Mouse (Mus musculus): Measurements from ENCODE around the gene Hecw2. TPM values are rescaled to one million over a fixed set of nuclear protein-coding genes. Genes with fewer than 3 reads are reported as not detected.

Hecw2 gene
- polyA plus RNA-seq, 1 experiment from 2014 or later: 8.4 TPM

DNA sequence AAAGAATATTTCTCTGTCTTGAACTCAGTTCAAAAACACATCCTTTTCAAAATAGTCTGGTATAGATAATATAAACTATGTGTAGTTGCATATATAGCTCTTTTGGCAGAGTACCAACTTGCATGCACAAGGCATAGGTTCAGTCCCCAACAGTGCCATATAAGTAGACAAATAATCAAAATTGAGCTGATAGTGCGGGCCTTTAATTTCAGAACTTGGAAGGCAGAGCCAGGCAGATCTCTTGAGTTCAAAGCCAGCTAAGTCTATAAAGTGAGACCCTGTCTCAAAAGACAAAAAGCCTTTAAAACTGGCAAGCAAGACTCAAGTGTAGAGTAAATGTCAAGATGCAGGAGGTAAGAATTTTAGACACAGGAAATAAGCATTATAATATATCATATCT lies 412.0 kb downstream of the Hecw2 start:
- no peaks in the 10 kb centered on the region for H3K36me3 ChIP-seq (ENCODE audit: control insufficient read depth, insufficient read depth, low read length)
- H3K9me3 ChIP-seq (replicated peaks; ENCODE audit: control insufficient read depth, low read length, poor library complexity, severe bottlenecking): no peaks in the 10 kb centered on the region
- H3K4me2 ChIP-seq (ENCODE audit: low read length): no peak overlapping the region
- no peaks in the 10 kb centered on the region for H3K27me3 ChIP-seq (ENCODE audit: control insufficient read depth, insufficient read depth, low read depth, low read length)
- no peak for ATAC-seq
- no peak overlapping the region for H3K9ac ChIP-seq (ENCODE audit: low read depth, low read length)
- H3K4me3 ChIP-seq (ENCODE audit: low read depth, low read length): no peak overlapping the region
- no peak overlapping the region for H3K27ac ChIP-seq (ENCODE audit: low read length)
- whole genome bisulfite sequencing: 100% methylated on average over 1 of the region's 1 CpGs
- H3K4me1 ChIP-seq (ENCODE audit: control insufficient read depth, insufficient read depth, low read length): peaks cover 7% of the 10 kb centered on the region

DNA sequence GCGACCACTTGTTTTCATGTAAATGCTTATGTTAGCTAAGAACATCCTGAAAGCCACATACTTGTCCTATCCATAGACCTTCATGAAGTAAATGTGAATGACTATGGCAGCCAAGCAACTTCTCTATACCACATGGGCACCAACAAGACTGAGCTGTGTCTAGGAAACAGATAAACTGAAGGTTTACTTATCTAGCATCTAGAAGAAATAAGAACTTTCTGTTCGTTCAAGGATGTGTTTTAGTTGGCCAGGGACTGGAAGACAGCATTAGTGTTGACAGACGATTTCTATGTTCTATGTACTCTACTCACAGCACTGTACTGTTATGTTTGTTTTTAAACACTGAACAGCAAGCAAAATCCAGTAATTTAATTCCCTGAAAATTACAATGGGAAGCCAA lies 412.9 kb downstream of the Hecw2 start:
- no peaks in the 10 kb centered on the region for H3K27me3 ChIP-seq (ENCODE audit: control insufficient read depth, insufficient read depth, low read depth, low read length)
- ATAC-seq: no peak
- H3K9ac ChIP-seq (ENCODE audit: low read depth, low read length): no peak overlapping the region
- 85% methylated on average over 3 of the region's 3 CpGs for WGBS
- H3K36me3 ChIP-seq (ENCODE audit: control insufficient read depth, insufficient read depth, low read length): no peaks in the 10 kb centered on the region
- H3K27ac ChIP-seq (ENCODE audit: low read length): no peak overlapping the region
- peaks cover 7% of the 10 kb centered on the region for H3K4me1 ChIP-seq (ENCODE audit: control insufficient read depth, insufficient read depth, low read length)
- no peaks in the 10 kb centered on the region for H3K9me3 ChIP-seq (replicated peaks; ENCODE audit: control insufficient read depth, low read length, poor library complexity, severe bottlenecking)
- no peak overlapping the region for H3K4me2 ChIP-seq (ENCODE audit: low read length)
- H3K4me3 ChIP-seq (ENCODE audit: low read depth, low read length): no peak overlapping the region

DNA sequence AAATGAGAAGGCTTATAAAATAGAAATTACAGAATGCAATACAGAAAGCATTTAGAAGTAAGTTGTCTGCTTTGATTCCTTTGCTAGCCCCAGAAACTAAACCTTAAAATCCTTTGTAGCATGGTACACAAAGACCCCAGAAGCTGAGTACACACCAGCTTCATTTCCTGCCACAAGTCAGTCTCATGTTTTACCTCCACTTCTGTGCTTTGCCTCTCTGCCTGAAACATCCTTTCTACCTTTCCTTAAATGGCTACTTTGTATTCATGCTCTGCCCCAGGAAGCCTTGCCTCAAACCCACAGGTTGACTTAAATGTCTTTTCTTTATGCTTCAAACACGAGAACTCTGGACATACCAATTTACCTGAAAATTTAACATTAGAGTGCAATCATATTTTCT lies 413.7 kb downstream of the Hecw2 start:
- Histone ChIP-seq H3K9ac (ENCODE audit: low read depth, low read length) (no peak overlapping the region), H3K9me3 (replicated peaks; ENCODE audit: control insufficient read depth, low read length, poor library complexity, severe bottlenecking) (no peaks in the 10 kb centered on the region), H3K27me3 (ENCODE audit: control insufficient read depth, insufficient read depth, low read depth, low read length) (no peaks in the 10 kb centered on the region), H3K36me3 (ENCODE audit: control insufficient read depth, insufficient read depth, low read length) (no peaks in the 10 kb centered on the region), H3K4me1 (ENCODE audit: control insufficient read depth, insufficient read depth, low read length) (peaks cover 7% of the 10 kb centered on the region), H3K27ac (ENCODE audit: low read length) (no peak overlapping the region), H3K4me3 (ENCODE audit: low read depth, low read length) (no peak overlapping the region), H3K4me2 (ENCODE audit: low read length) (no peak overlapping the region)
- WGBS: 86% methylated on average over 1 of the region's 1 CpGs
- ATAC-seq: no peak

DNA sequence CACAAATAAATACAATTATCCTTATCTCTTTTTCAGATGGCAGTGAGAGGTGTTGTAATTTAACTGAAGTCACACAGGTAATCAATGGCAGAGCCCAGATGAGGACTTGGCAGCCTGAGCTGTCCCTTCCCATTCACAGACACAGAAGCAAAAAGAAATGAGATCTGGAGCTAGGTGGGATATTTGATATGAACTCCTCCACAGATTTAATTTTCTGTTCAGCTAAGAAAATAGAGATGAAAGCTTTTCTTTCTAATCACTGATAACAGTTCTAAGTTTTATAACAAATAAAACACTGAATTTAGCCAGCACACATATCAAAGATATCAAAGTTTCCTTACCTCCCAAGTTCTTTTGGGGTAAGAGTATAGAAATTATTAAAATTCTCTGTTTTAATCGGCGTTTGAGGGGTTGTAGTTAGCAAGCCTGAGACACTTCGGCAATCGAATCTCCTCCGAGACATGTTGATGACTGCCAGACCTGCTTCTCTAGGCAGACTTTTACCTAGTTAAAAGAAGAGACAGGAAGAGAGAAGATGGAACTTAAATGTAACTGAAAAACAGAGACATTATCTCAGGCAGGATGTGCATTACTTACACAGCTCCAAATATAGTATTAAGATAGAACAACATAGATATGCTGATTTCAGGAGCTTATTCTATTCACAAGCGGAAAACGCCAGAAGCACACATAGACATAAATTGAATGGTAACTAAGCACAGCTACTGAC lies 418.6 kb downstream of the Hecw2 start:
- no peak for ATAC-seq
- H3K4me3 ChIP-seq (ENCODE audit: low read depth, low read length): no peak overlapping the region
- no peaks in the 10 kb centered on the region for H3K27me3 ChIP-seq (ENCODE audit: control insufficient read depth, insufficient read depth, low read depth, low read length)
- WGBS: 94% methylated on average over 7 of the region's 7 CpGs
- H3K27ac ChIP-seq (ENCODE audit: low read length): no peak overlapping the region
- no peaks in the 10 kb centered on the region for H3K36me3 ChIP-seq (ENCODE audit: control insufficient read depth, insufficient read depth, low read length)
- H3K9me3 ChIP-seq (replicated peaks; ENCODE audit: control insufficient read depth, low read length, poor library complexity, severe bottlenecking): no peaks in the 10 kb centered on the region
- no peak overlapping the region for H3K9ac ChIP-seq (ENCODE audit: low read depth, low read length)
- H3K4me1 ChIP-seq (ENCODE audit: control insufficient read depth, insufficient read depth, low read length): no peaks in the 10 kb centered on the region
- H3K4me2 ChIP-seq (ENCODE audit: low read length): no peak overlapping the region

DNA sequence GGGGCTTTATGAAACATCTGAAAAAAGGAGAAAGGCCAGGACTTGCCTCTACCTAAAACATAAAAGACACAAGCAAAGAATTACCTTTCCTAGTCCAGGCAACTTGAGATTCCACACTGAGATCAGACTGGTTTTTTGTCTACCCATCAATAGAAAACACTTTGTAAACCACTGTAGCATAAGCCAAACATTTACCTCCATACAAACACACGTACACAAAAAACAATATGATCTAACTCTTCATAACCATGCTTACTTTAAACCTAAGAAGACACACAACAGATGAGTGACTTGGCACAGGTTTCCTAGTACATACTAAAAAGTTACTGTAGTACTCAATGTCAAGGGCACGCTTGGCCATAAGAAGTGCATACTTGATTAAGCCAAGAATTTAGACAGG lies 419.4 kb downstream of the Hecw2 start:
- ATAC-seq: no peak
- H3K36me3 ChIP-seq (ENCODE audit: control insufficient read depth, insufficient read depth, low read length): no peaks in the 10 kb centered on the region

DNA sequence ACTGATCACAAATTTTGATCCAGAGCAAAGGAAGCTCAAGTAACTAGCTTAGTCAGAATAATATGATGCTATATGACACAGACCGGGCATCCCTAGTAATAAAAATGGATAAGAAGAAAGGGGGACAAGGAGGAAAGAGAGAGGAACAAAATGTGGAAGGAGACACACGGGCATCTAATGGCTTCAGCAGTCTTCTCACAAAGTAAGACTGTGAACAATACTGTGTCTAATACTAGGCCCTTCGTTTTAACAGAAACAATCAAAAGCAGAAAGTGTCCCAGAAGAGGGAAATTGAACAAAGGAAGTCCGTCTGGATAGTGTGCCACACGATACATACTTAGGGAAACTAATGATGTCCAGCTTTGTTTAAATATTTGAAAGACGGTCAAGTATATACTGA lies 419.9 kb downstream of the Hecw2 start:
- Histone ChIP-seq H3K36me3 (ENCODE audit: control insufficient read depth, insufficient read depth, low read length) (no peaks in the 10 kb centered on the region), H3K9me3 (replicated peaks; ENCODE audit: control insufficient read depth, low read length, poor library complexity, severe bottlenecking) (no peaks in the 10 kb centered on the region), H3K4me3 (ENCODE audit: low read depth, low read length) (no peak overlapping the region), H3K4me2 (ENCODE audit: low read length) (no peak overlapping the region), H3K27ac (ENCODE audit: low read length) (no peak overlapping the region), H3K27me3 (ENCODE audit: control insufficient read depth, insufficient read depth, low read depth, low read length) (no peaks in the 10 kb centered on the region), H3K9ac (ENCODE audit: low read depth, low read length) (no peak overlapping the region), H3K4me1 (ENCODE audit: control insufficient read depth, insufficient read depth, low read length) (no peaks in the 10 kb centered on the region)
- WGBS: 88% methylated on average over 6 of the region's 6 CpGs
- ATAC-seq: no peak

More for the DNA sequence above, 419.4 kb downstream of the Hecw2 start:
- H3K9me3 ChIP-seq (replicated peaks; ENCODE audit: control insufficient read depth, low read length, poor library complexity, severe bottlenecking): no peaks in the 10 kb centered on the region
- no peak overlapping the region for H3K4me2 ChIP-seq (ENCODE audit: low read length)
- H3K27me3 ChIP-seq (ENCODE audit: control insufficient read depth, insufficient read depth, low read depth, low read length): no peaks in the 10 kb centered on the region
- 92% methylated on average over 2 of the region's 2 CpGs for WGBS
- H3K4me1 ChIP-seq (ENCODE audit: control insufficient read depth, insufficient read depth, low read length): no peaks in the 10 kb centered on the region
- no peak overlapping the region for H3K9ac ChIP-seq (ENCODE audit: low read depth, low read length)
- H3K27ac ChIP-seq (ENCODE audit: low read length): no peak overlapping the region
- H3K4me3 ChIP-seq (ENCODE audit: low read depth, low read length): no peak overlapping the region

DNA sequence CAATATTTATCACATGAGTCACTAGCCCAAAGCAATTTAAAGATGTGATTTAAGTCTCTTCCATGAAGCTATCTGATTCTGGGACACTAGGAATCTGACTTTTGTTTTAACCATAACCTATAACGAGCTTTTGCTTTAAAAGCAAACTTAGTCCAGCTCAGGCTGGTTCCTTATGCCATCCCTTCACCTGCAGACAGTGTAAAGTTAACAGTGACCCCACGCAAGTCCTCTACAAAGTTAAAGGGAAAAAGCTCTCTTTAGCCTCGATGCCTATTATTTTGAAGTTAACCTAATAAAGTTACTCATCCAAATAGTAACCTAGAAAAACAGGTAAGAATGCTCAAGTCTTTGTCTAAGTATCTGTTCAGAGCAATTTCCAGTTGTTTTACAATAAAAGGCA lies 420.4 kb downstream of the Hecw2 start:
- WGBS: 95% methylated on average over 3 of the region's 3 CpGs
- Histone ChIP-seq H3K27ac (ENCODE audit: low read length) (no peak overlapping the region), H3K9ac (ENCODE audit: low read depth, low read length) (no peak overlapping the region)

DNA sequence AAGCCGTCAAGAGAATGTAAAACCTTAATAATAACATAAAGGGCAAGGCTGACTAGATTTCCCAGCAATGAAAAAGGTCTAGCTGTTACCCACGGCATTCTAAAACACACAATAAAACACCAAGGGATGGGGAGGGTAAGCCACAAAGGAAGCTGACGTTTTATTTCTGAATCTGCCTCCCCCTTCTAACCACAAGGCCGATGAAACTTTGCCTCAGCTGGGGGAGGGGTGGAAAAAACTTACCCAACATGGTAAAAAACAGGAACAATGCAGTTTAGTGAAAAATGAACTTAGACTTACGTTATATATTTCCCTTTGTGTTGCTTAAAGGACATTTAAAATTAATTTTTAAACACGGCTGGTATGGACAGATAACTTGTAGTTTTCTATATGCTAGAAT lies 421.0 kb downstream of the Hecw2 start:
- Histone ChIP-seq H3K4me3 (ENCODE audit: low read depth, low read length) (no peak overlapping the region), H3K27ac (ENCODE audit: low read length) (no peak overlapping the region), H3K36me3 (ENCODE audit: control insufficient read depth, insufficient read depth, low read length) (no peaks in the 10 kb centered on the region), H3K9ac (ENCODE audit: low read depth, low read length) (no peak overlapping the region), H3K27me3 (ENCODE audit: control insufficient read depth, insufficient read depth, low read depth, low read length) (no peaks in the 10 kb centered on the region), H3K4me2 (ENCODE audit: low read length) (no peak overlapping the region), H3K9me3 (replicated peaks; ENCODE audit: control insufficient read depth, low read length, poor library complexity, severe bottlenecking) (no peaks in the 10 kb centered on the region), H3K4me1 (ENCODE audit: control insufficient read depth, insufficient read depth, low read length) (no peaks in the 10 kb centered on the region)
- WGBS: 53% methylated on average over 6 of the region's 6 CpGs
- no peak for ATAC-seq

More for the DNA sequence above, 420.4 kb downstream of the Hecw2 start:
- no peaks in the 10 kb centered on the region for H3K27me3 ChIP-seq (ENCODE audit: control insufficient read depth, insufficient read depth, low read depth, low read length)
- H3K4me2 ChIP-seq (ENCODE audit: low read length): no peak overlapping the region
- no peak for ATAC-seq
- no peaks in the 10 kb centered on the region for H3K36me3 ChIP-seq (ENCODE audit: control insufficient read depth, insufficient read depth, low read length)
- no peaks in the 10 kb centered on the region for H3K4me1 ChIP-seq (ENCODE audit: control insufficient read depth, insufficient read depth, low read length)
- no peak overlapping the region for H3K4me3 ChIP-seq (ENCODE audit: low read depth, low read length)
- no peaks in the 10 kb centered on the region for H3K9me3 ChIP-seq (replicated peaks; ENCODE audit: control insufficient read depth, low read length, poor library complexity, severe bottlenecking)

DNA sequence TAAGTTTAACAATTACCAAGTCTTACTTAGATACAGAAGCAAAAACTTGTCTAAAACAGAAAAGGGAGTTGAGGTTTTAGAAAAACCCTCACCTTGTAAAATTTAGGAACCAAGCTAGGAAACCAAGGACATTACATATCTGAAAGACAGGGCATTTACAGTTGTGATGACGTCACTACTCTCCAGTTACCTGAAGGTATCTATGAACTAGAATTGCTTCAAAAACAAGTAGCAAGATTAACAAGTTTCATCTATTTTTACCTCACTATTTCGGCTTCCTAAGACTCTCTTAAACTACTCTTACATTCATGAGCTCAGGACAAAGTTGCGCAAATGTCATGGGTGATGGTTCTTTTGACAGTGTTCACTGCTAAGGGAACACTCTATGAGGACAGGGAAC lies 422.0 kb downstream of the Hecw2 start:
- Histone ChIP-seq H3K4me3 (ENCODE audit: low read depth, low read length) (no peak overlapping the region), H3K4me1 (ENCODE audit: control insufficient read depth, insufficient read depth, low read length) (no peaks in the 10 kb centered on the region), H3K9me3 (replicated peaks; ENCODE audit: control insufficient read depth, low read length, poor library complexity, severe bottlenecking) (no peaks in the 10 kb centered on the region), H3K9ac (ENCODE audit: low read depth, low read length) (no peak overlapping the region), H3K4me2 (ENCODE audit: low read length) (no peak overlapping the region), H3K36me3 (ENCODE audit: control insufficient read depth, insufficient read depth, low read length) (no peaks in the 10 kb centered on the region), H3K27ac (ENCODE audit: low read length) (no peak overlapping the region), H3K27me3 (ENCODE audit: control insufficient read depth, insufficient read depth, low read depth, low read length) (no peaks in the 10 kb centered on the region)
- no peak for ATAC-seq
- WGBS: 95% methylated on average over 3 of the region's 3 CpGs

All from midbrain, embryonic 16.5 days (tissue).